Mouse (Mus musculus): ENCODE data around the gene Dnttip1. TPM values are rescaled to one million over a fixed set of nuclear protein-coding genes. Genes with fewer than 3 reads are reported as not detected.

The Dnttip1 gene
- polyA plus RNA-seq, 1 experiment from 2014 or later, result 58.0 TPM

- Histone ChIP-seq H3K4me3 (replicated peaks; ENCODE audit: low read length) (no peak overlapping the region), H3K9ac (ENCODE audit: low read length) (no peak overlapping the region), H3K27me3 (ENCODE audit: control insufficient read depth, insufficient read depth, low read length) (no peaks in the 10 kb centered on the region), H3K4me1 (ENCODE audit: control insufficient read depth, insufficient read depth, low read length) (0 out of 2 replicates have a peak, but pooled peaks cover 9% of the 10 kb centered on the region), H3K4me2 (ENCODE audit: low read depth, low read length) (no peak overlapping the region), H3K9me3 (replicated peaks; ENCODE audit: control insufficient read depth, low read length) (no peaks in the 10 kb centered on the region), H3K27ac (ENCODE audit: low read length) (peak overlapping the region; percentile 7; the same call in 1 of the 2 replicates), H3K36me3 (ENCODE audit: control insufficient read depth, insufficient read depth, low read length) (no peaks in the 10 kb centered on the region)
- 73% methylated on average over 6 of the region's 6 CpGs for WGBS
- no peak for ATAC-seq (ENCODE audit: insufficient read depth, low FRiP score)
These were observed 71.4 kb downstream of the Dnttip1 start for GRCm38 (mm10) chr2:164817206-164817605.

DNA sequence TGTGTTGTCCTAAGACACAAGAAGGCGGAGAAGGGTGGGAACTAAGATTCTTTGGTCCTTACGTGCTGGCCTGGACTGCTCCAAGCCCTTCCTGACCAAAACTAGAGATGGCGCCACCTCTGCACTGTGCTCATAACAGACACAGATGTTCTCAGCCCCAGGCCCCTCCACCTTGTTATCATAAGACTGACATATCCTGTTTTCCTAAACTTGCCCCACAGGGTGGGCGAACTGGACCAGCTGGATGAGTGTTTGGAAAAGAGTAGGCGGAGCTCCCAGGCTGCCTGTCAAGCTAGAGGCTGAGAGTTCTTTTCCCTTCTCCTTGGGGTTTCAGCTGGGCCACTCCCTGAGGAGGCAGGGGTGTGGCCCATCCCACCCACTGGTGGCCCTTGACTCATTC lies 71.9 kb downstream of the Dnttip1 start:
- Histone ChIP-seq H3K27ac (ENCODE audit: low read length) (peak overlapping the region; percentile 7; the same call in 1 of the 2 replicates), H3K36me3 (ENCODE audit: control insufficient read depth, insufficient read depth, low read length) (no peaks in the 10 kb centered on the region), H3K4me1 (ENCODE audit: control insufficient read depth, insufficient read depth, low read length) (0 out of 2 replicates have a peak, but pooled peaks cover 11% of the 10 kb centered on the region), H3K4me2 (ENCODE audit: low read depth, low read length) (no peak overlapping the region), H3K27me3 (ENCODE audit: control insufficient read depth, insufficient read depth, low read length) (no peaks in the 10 kb centered on the region), H3K9ac (ENCODE audit: low read length) (no peak overlapping the region), H3K9me3 (replicated peaks; ENCODE audit: control insufficient read depth, low read length) (no peaks in the 10 kb centered on the region), H3K4me3 (replicated peaks; ENCODE audit: low read length) (no peak overlapping the region)
- 43% methylated on average over 5 of the region's 5 CpGs for WGBS
- no peak for ATAC-seq (ENCODE audit: insufficient read depth, low FRiP score)

Other genes starting within 250 kb of the Dnttip1 start
- gene Pigt, start 248.5 kb upstream of the Dnttip1 start, polyA plus RNA-seq (2015; fragmentation: Nextera tagmentation; extraction: Ambion mirVana), result 69.6 and 72.9 TPM in 2 replicates
- gene Wfdc2, start 183.6 kb upstream of the Dnttip1 start, polyA plus RNA-seq (2015; fragmentation: Nextera tagmentation; extraction: Ambion mirVana), result 155 and 197 TPM in 2 replicates
- gene Spint3, start 172.5 kb upstream of the Dnttip1 start, polyA plus RNA-seq (2015; fragmentation: Nextera tagmentation; extraction: Ambion mirVana), result not detected in 2 replicates
- 1.3 and 2.2 TPM in 2 replicates for gene Wfdc6a, start 160.5 kb upstream of the Dnttip1 start, polyA plus RNA-seq (2015; fragmentation: Nextera tagmentation; extraction: Ambion mirVana)
- not detected in 2 replicates for gene Eppin, start 152.4 kb upstream of the Dnttip1 start, polyA plus RNA-seq (2015; fragmentation: Nextera tagmentation; extraction: Ambion mirVana)
- gene Wfdc6b, start 132.5 kb upstream of the Dnttip1 start, polyA plus RNA-seq (2015; fragmentation: Nextera tagmentation; extraction: Ambion mirVana), result not detected in 2 replicates
- gene Wfdc8, start 132.4 kb upstream of the Dnttip1 start, polyA plus RNA-seq (2015; fragmentation: Nextera tagmentation; extraction: Ambion mirVana), result not detected in 2 replicates
- gene Wfdc16, start 107.2 kb upstream of the Dnttip1 start, polyA plus RNA-seq (2015; fragmentation: Nextera tagmentation; extraction: Ambion mirVana), result not detected in 2 replicates
- 0.79 TPM in 1 of 2 replicates, not detected in the other for gene Wfdc10, start 89.9 kb upstream of the Dnttip1 start, polyA plus RNA-seq (2015; fragmentation: Nextera tagmentation; extraction: Ambion mirVana)
- not detected in 2 replicates for gene Wfdc9, start 89.4 kb upstream of the Dnttip1 start, polyA plus RNA-seq (2015; fragmentation: Nextera tagmentation; extraction: Ambion mirVana)
- not detected in 2 replicates for gene Wfdc11, start 71.9 kb upstream of the Dnttip1 start, polyA plus RNA-seq (2015; fragmentation: Nextera tagmentation; extraction: Ambion mirVana)
- 4.2 and 5.5 TPM in 2 replicates for gene Wfdc13, start 60.9 kb upstream of the Dnttip1 start, polyA plus RNA-seq (2015; fragmentation: Nextera tagmentation; extraction: Ambion mirVana)
- not detected in 2 replicates for gene Spint4, start 47.5 kb upstream of the Dnttip1 start, polyA plus RNA-seq (2015; fragmentation: Nextera tagmentation; extraction: Ambion mirVana)
- not detected in 2 replicates for gene Spint5, start 30.7 kb upstream of the Dnttip1 start, polyA plus RNA-seq (2015; fragmentation: Nextera tagmentation; extraction: Ambion mirVana)
- 1.3 and 1.9 TPM in 2 replicates for gene Wfdc3, start 52 bp upstream of the Dnttip1 start, polyA plus RNA-seq (2015; fragmentation: Nextera tagmentation; extraction: Ambion mirVana)
- gene Ube2c, start 23.9 kb downstream of the Dnttip1 start, polyA plus RNA-seq (2015; fragmentation: Nextera tagmentation; extraction: Ambion mirVana), result 332 and 335 TPM in 2 replicates
- 15.7 and 377 TPM in 2 replicates for gene Tnnc2, start 34.0 kb downstream of the Dnttip1 start, polyA plus RNA-seq (2015; fragmentation: Nextera tagmentation; extraction: Ambion mirVana)
- 26.3 and 26.5 TPM in 2 replicates for gene Snx21, start 39.8 kb downstream of the Dnttip1 start, polyA plus RNA-seq (2015; fragmentation: Nextera tagmentation; extraction: Ambion mirVana)
- 23.8 and 23.9 TPM in 2 replicates for gene Acot8, start 58.9 kb downstream of the Dnttip1 start, polyA plus RNA-seq (2015; fragmentation: Nextera tagmentation; extraction: Ambion mirVana)
- gene Zswim3, start 59.1 kb downstream of the Dnttip1 start, polyA plus RNA-seq (2015; fragmentation: Nextera tagmentation; extraction: Ambion mirVana), result 8.8 TPM in 2 replicates
- 15.6 and 16.5 TPM in 2 replicates for gene Zswim1, start 76.7 kb downstream of the Dnttip1 start, polyA plus RNA-seq (2015; fragmentation: Nextera tagmentation; extraction: Ambion mirVana)
- gene Spata25, start 82.6 kb downstream of the Dnttip1 start, polyA plus RNA-seq (2015; fragmentation: Nextera tagmentation; extraction: Ambion mirVana), result not detected in 2 replicates
- gene Ctsa, start 86.9 kb downstream of the Dnttip1 start, polyA plus RNA-seq (2015; fragmentation: Nextera tagmentation; extraction: Ambion mirVana), result 159 and 162 TPM in 2 replicates
- gene Neurl2, start 87.5 kb downstream of the Dnttip1 start, polyA plus RNA-seq (2015; fragmentation: Nextera tagmentation; extraction: Ambion mirVana), result 7.2 and 7.9 TPM in 2 replicates
- 60.1 and 76.5 TPM in 2 replicates for gene Pltp, start 111.7 kb downstream of the Dnttip1 start, polyA plus RNA-seq (2015; fragmentation: Nextera tagmentation; extraction: Ambion mirVana)
- gene Pcif1, start 133.3 kb downstream of the Dnttip1 start, polyA plus RNA-seq (2015; fragmentation: Nextera tagmentation; extraction: Ambion mirVana), result 58.6 and 69.6 TPM in 2 replicates
- gene Zfp335, start 165.8 kb downstream of the Dnttip1 start, polyA plus RNA-seq (2015; fragmentation: Nextera tagmentation; extraction: Ambion mirVana), result 11.3 and 12.4 TPM in 2 replicates
- 5.4 and 5.5 TPM in 2 replicates for gene Mmp9, start 194.8 kb downstream of the Dnttip1 start, polyA plus RNA-seq (2015; fragmentation: Nextera tagmentation; extraction: Ambion mirVana)
- gene Slc12a5, start 214.8 kb downstream of the Dnttip1 start, polyA plus RNA-seq (2015; fragmentation: Nextera tagmentation; extraction: Ambion mirVana), result 0.26 and 0.46 TPM in 2 replicates

Measured in stomach, embryonic 16.5 days (tissue).